Mouse (Mus musculus) E14TG2a.4 (cell line): ENCODE measurements at regions not wholly inside any gene's neighbourhood (a gene's known extent, or its start where the extent isn't known, plus 50 kb on each side); places are given as distances from the start of the nearest gene placed in this dataset.
"Not testable (repeated sequence)": the region's sequence is repeated elsewhere in the genome, so short reads cannot be mapped to it uniquely, and the experiment has no call there.

Experiments used
- H3K27me3 ChIP-seq: 2 replicates; pipeline ENCODE4 v1.6.1; 2014; ENCODE audit warnings: low read length, control low read depth; ENCODE audit not compliant: insufficient read depth
- H3K36me3 ChIP-seq: 2 replicates; pipeline ENCODE4 v1.6.1; 2014; ENCODE audit warnings: low read length, control low read depth; ENCODE audit not compliant: insufficient read depth
- H3K4me1 ChIP-seq: replicated peaks from 2 replicates; pipeline ENCODE4 v1.6.1; 2014; ENCODE audit warnings: low read depth, low read length, control low read depth
- H3K4me3 ChIP-seq: replicated peaks from 2 replicates; pipeline ENCODE4 v1.5.1; 2014; ENCODE audit warnings: mild to moderate bottlenecking, low read length
- H3K9me3 ChIP-seq: 2 replicates; pipeline ENCODE4 v1.6.1; 2014; ENCODE audit warnings: low read length, control low read depth
- CTCF ChIP-seq: conservative IDR thresholded peaks from 2 replicates; pipeline ENCODE4 v1.5.1; 2014; ENCODE audit warnings: low read length
- NANOG ChIP-seq: IDR thresholded peaks from 2 replicates; pipeline ENCODE4 v1.6.1; 2014; ENCODE audit warnings: borderline replicate concordance, low read length, mixed read lengths
- POU5F1 ChIP-seq: IDR thresholded peaks from 2 replicates; pipeline ENCODE4 v1.6.1; 2014; ENCODE audit warnings: low read length, borderline replicate concordance

GRCm38 (mm10) chr7:73222237-73222915 lies 152.9 kb upstream of the Rgma start:
- Histone ChIP-seq H3K4me3 (0 out of 2 replicates have a peak overlapping the region, but pooled peaks have one; percentile 23), H3K27me3 (peaks cover 6% of the 10 kb centered on the region; the same call in 1 of the 2 replicates), H3K9me3 (no peaks in the 10 kb centered on the region), H3K4me1 (peaks cover 37% of the 10 kb centered on the region), H3K36me3 (no peaks in the 10 kb centered on the region)
- TF ChIP-seq POU5F1 (no peak), NANOG (0 out of 2 replicates have a peak, but pooled peaks have one; percentile 6)

- H3K36me3 ChIP-seq = no peaks in the 10 kb centered on the region
- TF ChIP-seq CTCF = no peak
- 0 out of 2 replicates have a peak, but pooled peaks have one; percentile 1 for TF ChIP-seq NANOG
- no peaks in the 10 kb centered on the region for H3K9me3 ChIP-seq
- peaks cover 37% of the 10 kb centered on the region for H3K4me1 ChIP-seq
- H3K27me3 ChIP-seq = peaks cover 6% of the 10 kb centered on the region; the same call in 1 of the 2 replicates
- no peak overlapping the region for H3K4me3 ChIP-seq
These were observed 152.3 kb upstream of the Rgma start for GRCm38 (mm10) chr7:73222929-73223512.

DNA sequence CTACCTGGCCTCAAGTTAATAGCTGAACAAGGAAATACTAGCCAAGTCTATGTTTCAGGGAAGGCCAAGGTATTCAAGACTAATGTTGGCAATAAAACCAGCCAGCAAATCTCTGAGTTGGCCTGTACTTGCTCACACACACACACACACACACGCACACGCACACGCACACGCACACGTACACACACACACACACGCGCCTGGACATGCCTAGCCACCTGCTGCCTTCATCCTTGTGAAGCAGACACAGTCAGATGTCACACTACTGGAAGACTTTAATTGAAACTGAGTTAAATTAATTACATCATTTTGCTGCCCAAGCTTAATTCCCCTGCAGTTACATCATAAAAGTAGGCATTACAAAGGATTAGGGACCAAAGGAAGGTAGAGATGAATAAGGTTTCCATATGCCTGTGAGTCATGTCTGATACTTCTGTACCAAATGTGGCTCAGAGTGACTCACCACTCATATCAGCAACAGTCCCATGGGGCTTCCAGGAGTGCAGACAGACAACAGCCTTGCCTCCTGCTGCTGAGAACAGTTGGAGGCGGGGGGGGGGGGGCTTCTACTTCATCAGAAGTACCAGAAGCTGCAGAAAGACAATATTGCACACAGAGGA lies 141.7 kb upstream of the Rgma start:
- Histone ChIP-seq H3K27me3 (peaks cover 9% of the 10 kb centered on the region; the same call in 1 of the 2 replicates), H3K4me1 (peaks cover 13% of the 10 kb centered on the region), H3K36me3 (no peaks in the 10 kb centered on the region)

GRCm38 (mm10) chr7:73238486-73238885 lies 136.8 kb upstream of the Rgma start:
- Histone ChIP-seq H3K9me3 (no peaks in the 10 kb centered on the region), H3K36me3 (no peaks in the 10 kb centered on the region), H3K27me3 (peaks cover 23% of the 10 kb centered on the region), H3K4me3 (no peak overlapping the region), H3K4me1 (peaks cover 5% of the 10 kb centered on the region; the same call in 1 of the 2 replicates)
- TF ChIP-seq POU5F1 = no peak
- TF ChIP-seq CTCF = no peak
- no peak for TF ChIP-seq NANOG

More for the DNA sequence above, 141.7 kb upstream of the Rgma start:
- no peak for TF ChIP-seq POU5F1
- TF ChIP-seq NANOG = no peak
- no peak for TF ChIP-seq CTCF
- H3K9me3 ChIP-seq = no peaks in the 10 kb centered on the region
- no peak overlapping the region for H3K4me3 ChIP-seq

GRCm38 (mm10) chr7:73243591-73244355 lies 131.5 kb upstream of the Rgma start:
- no peak for TF ChIP-seq NANOG
- no peak for TF ChIP-seq CTCF
- TF ChIP-seq POU5F1 = no peak

DNA sequence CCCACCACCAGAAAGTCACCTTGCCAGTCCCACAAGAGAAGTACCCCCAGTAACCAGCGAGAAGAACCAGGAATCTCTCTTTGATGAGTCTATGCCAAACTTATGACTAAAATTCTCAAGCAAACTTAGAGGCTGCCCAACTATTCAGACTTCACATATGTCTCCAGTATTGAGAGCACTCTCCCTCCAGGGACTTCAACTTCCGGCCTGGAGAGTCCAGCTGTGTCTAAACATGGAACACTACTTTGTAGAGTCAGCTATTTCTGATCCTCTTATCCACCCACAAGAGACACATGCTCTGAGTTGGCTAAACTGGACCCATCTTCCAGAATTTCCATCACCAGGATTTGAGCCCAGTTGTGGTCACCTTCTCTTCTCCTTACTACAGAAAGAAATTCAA lies 129.9 kb upstream of the Rgma start:
- Histone ChIP-seq H3K27me3 (peaks cover 11% of the 10 kb centered on the region), H3K4me3 (no peak overlapping the region), H3K9me3 (no peaks in the 10 kb centered on the region), H3K36me3 (no peaks in the 10 kb centered on the region), H3K4me1 (no peaks in the 10 kb centered on the region)
- TF ChIP-seq CTCF (no peak), POU5F1 (no peak), NANOG (no peak)

More at GRCm38 (mm10) chr7:73243591-73244355, 131.5 kb upstream of the Rgma start:
- H3K36me3 ChIP-seq = no peaks in the 10 kb centered on the region
- no peaks in the 10 kb centered on the region for H3K9me3 ChIP-seq
- no peaks in the 10 kb centered on the region for H3K4me1 ChIP-seq
- H3K4me3 ChIP-seq = no peak overlapping the region
- peaks cover 16% of the 10 kb centered on the region for H3K27me3 ChIP-seq

GRCm38 (mm10) chr7:73250593-73250992 lies 124.7 kb upstream of the Rgma start:
- Histone ChIP-seq H3K36me3 (no peaks in the 10 kb centered on the region), H3K4me1 (no peaks in the 10 kb centered on the region), H3K4me3 (no peak overlapping the region), H3K9me3 (peaks cover 6% of the 10 kb centered on the region), H3K27me3 (no peaks in the 10 kb centered on the region)
- TF ChIP-seq CTCF (no peak), NANOG (no peak), POU5F1 (no peak)

GRCm38 (mm10) chr7:73251187-73251740 lies 124.0 kb upstream of the Rgma start:
- no peak for TF ChIP-seq NANOG
- no peak for TF ChIP-seq CTCF
- TF ChIP-seq POU5F1 = no peak
- no peaks in the 10 kb centered on the region for H3K36me3 ChIP-seq
- no peaks in the 10 kb centered on the region for H3K27me3 ChIP-seq
- H3K4me1 ChIP-seq = no peaks in the 10 kb centered on the region
- H3K4me3 ChIP-seq = no peak overlapping the region
- H3K9me3 ChIP-seq = peaks cover 12% of the 10 kb centered on the region

DNA sequence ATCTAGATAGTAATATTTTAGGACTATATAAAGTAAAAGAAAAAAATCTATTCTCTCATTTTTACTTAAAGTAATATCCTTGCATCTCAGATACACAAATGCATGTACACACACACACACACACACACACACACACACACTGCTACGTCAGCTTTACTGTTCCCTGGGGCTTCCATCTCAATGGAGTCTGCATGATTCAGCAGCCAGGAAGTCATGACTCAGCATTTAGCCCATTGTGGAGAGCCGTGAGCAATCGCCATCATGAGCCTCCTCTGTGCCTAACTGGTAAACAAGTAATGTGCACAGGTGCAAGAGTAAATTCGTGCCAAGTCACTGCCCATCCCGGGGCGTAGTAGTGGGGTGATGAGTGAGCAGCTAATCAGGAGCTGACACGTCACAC lies 120.3 kb upstream of the Rgma start:
- not testable (repeated sequence) for H3K4me1 ChIP-seq

More for the DNA sequence above, 120.3 kb upstream of the Rgma start:
- H3K36me3 ChIP-seq, H3K4me3 ChIP-seq, H3K27me3 ChIP-seq: not testable (repeated sequence)
- peaks cover 12% of the 10 kb centered on the region for H3K9me3 ChIP-seq
